ENCODE assay signal across 25 mouse cellular contexts in the genomic region with DNA sequence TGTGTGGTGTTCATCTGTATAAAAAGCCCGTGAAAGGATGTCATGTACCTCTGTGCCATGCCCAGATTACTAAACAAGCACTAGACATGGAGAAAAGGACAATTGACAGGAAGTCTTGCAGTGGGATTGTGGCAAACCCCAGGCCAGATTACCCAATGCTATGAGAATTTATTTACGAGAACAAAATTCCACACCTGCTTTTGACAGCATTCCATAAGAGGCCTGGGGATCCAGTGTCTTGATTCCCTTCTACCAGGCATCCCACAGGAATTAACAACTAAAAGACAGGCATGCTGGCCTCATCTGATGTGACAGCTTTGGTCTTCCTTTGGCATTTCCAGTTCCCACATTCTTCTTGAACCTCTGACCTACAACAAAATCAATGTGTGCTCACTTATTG.
"Had no signal": no experiment of that assay in that cellular context is flagged by ENCODE, and none has a peak within 500 bp of the region (broad histone marks: within the 10 kb centered on the region; RNA-seq: fewer than 3 reads in every experiment).

No protein-coding gene starts in this region.

- DNase-seq: gastrocnemius, adult 2 months; gastrocnemius, postnatal 10 days; gastrocnemius, postnatal 25 days; heart, adult 18-20 months; heart, postnatal 4 days; kidney, adult 18-20 months; kidney, adult 8-10 months; kidney, postnatal 10 days; kidney, postnatal 25 days; kidney, postnatal 4 days; left cerebral cortex, postnatal 4 days had no signal

- H3K27ac ChIP-seq: gastrocnemius, adult 2 months; heart, embryonic 13.5 days; heart, embryonic 15.5 days; hindbrain, embryonic 10.5 days; hindbrain, embryonic 12.5 days; hindbrain, embryonic 14.5 days; intestine, embryonic 15.5 days; layer of hippocampus, adult 2 months; limb, embryonic 13.5 days; limb, embryonic 15.5 days; liver, embryonic 12.5 days had no signal

- H3K4me2 ChIP-seq: heart, embryonic 11.5 days; heart, embryonic 13.5 days; heart, embryonic 15.5 days; hindbrain, embryonic 12.5 days; hindbrain, embryonic 14.5 days; intestine, embryonic 15.5 days; limb, embryonic 13.5 days; limb, embryonic 15.5 days; liver, embryonic 12.5 days had no signal

- ATAC-seq: hindbrain, embryonic 16.5 days; inflammation-experienced regulatory T-cells, adult 6 months; intestine, embryonic 15.5 days; intestine, postnatal 0 days; liver, embryonic 12.5 days had no signal

- H3K9ac ChIP-seq: heart, embryonic 13.5 days; heart, embryonic 15.5 days; hindbrain, embryonic 12.5 days; hindbrain, embryonic 14.5 days; intestine, embryonic 15.5 days; limb, embryonic 13.5 days; limb, embryonic 15.5 days; liver, embryonic 12.5 days had no signal

- H3K9me3 ChIP-seq: heart, embryonic 13.5 days; heart, embryonic 15.5 days; hindbrain, embryonic 10.5 days; hindbrain, embryonic 12.5 days; intestine, embryonic 15.5 days; limb, embryonic 13.5 days; limb, embryonic 15.5 days; liver, embryonic 12.5 days had no signal

- H3K36me3 ChIP-seq: heart, embryonic 13.5 days; heart, embryonic 15.5 days; hindbrain, embryonic 10.5 days; hindbrain, embryonic 12.5 days; intestine, embryonic 15.5 days; limb, embryonic 13.5 days; limb, embryonic 15.5 days; liver, embryonic 12.5 days had no signal

- H3K4me3 ChIP-seq: gastrocnemius, adult 2 months; heart, embryonic 13.5 days; heart, embryonic 15.5 days; hindbrain, embryonic 10.5 days; hindbrain, embryonic 12.5 days; intestine, embryonic 15.5 days; layer of hippocampus, adult 2 months; limb, embryonic 13.5 days; limb, embryonic 15.5 days; liver, embryonic 12.5 days had no signal

- H3K27me3 ChIP-seq: heart, embryonic 13.5 days; heart, embryonic 15.5 days; hindbrain, embryonic 12.5 days; intestine, embryonic 15.5 days; limb, embryonic 13.5 days; limb, embryonic 15.5 days; liver, embryonic 12.5 days had no signal

- H3K4me1 ChIP-seq: heart, embryonic 13.5 days; heart, embryonic 15.5 days; hindbrain, embryonic 10.5 days; hindbrain, embryonic 12.5 days; intestine, embryonic 15.5 days; limb, embryonic 13.5 days; limb, embryonic 15.5 days; liver, embryonic 12.5 days had no signal
